Mouse (Mus musculus): ENCODE data around the gene Skor1.

GRCm38 (mm10) chr9:63181337-63182178 lies 32.8 kb upstream of the Skor1 start:
- TF ChIP-seq CTCF (IDR thresholded peaks at IDR 0.05; ENCODE audit: insufficient read depth, low read length): no peak
- TF ChIP-seq POLR2A (IDR thresholded peaks at IDR 0.05; ENCODE audit: borderline replicate concordance, extremely low read depth, low read depth, low read length): no peak
